Mouse (Mus musculus) myocyte (in vitro differentiated cells): Measurements from ENCODE around the gene Scn4b.

Experiments used
- E2F4 ChIP-seq: IDR thresholded peaks from one replicate; pipeline ENCODE4 v1.6.1; 2011; ENCODE audit warnings: mild to moderate bottlenecking, control low read depth, moderate library complexity; ENCODE audit not compliant: insufficient read depth
- MAX ChIP-seq: IDR thresholded peaks from one replicate; pipeline ENCODE4 v1.6.1; 2011; ENCODE audit warnings: low read depth, mild to moderate bottlenecking, control low read depth
- POLR2A ChIP-seq: IDR thresholded peaks from one replicate; pipeline ENCODE4 v1.6.1; 2011; ENCODE audit warnings: low read depth, mild to moderate bottlenecking, control low read depth, moderate library complexity; ENCODE audit not compliant: insufficient read length
- USF1 ChIP-seq: IDR thresholded peaks from one replicate; pipeline ENCODE4 v1.6.1; 2011; ENCODE audit warnings: low read depth, mild to moderate bottlenecking, control low read depth, moderate library complexity

GRCm38 (mm10) chr9:45090811-45091210, 47.4 kb upstream of the Scn4b start:
- no peak for TF ChIP-seq E2F4
- TF ChIP-seq MAX, result no peak
- no peak for TF ChIP-seq POLR2A
- TF ChIP-seq USF1, result no peak
